Mouse (Mus musculus) megakaryocyte-erythroid progenitor cell, adult 5-6 weeks (primary cell): Measurements from ENCODE around the gene Ccdc172. TPM values are rescaled to one million over a fixed set of nuclear protein-coding genes. Genes with fewer than 3 reads are reported as not detected.

Source experiments
- ATAC-seq: replicated peaks from 2 replicates; pipeline ENCODE4 v1.8.0; 2016; ENCODE audit warnings: mild to moderate bottlenecking, inconsistent platforms; ENCODE audit not compliant: severe bottlenecking, poor library complexity, low FRiP score, low TSS enrichment
- total RNA-seq, 2 experiments: library from RNA; stranded (forward) in 1 of 2; stranded (reverse) in 1 of 2; fragments of 200-1000, 215-1000 nt in 1 of 2; fragments of >200 nt in 1 of 2; fragmentation: Nextera tagmentation in 1 of 2; gene quantifications; 2 replicates each; pipeline ENCODE4 v1.2.3; 2014 to 2017

Ccdc172 gene
- total RNA-seq (2014; fragmentation: Nextera tagmentation): not detected in 2 replicates
- not detected in 2 replicates for total RNA-seq (2017)

- no peak for ATAC-seq
Observed at GRCm38 (mm10) chr19:58511818-58512217, at the start of gene Ccdc172. TSS of gene Ccdc172 (plus strand) at chr19:58511993.

GRCm38 (mm10) chr19:58463755-58464154 is 48.0 kb upstream of the Ccdc172 start:
- no peak for ATAC-seq

GRCm38 (mm10) chr19:58468331-58468730 is 43.5 kb upstream of the Ccdc172 start:
- ATAC-seq: no peak

- 0 out of 2 replicates have a peak, but pooled peaks have one; percentile 71 for ATAC-seq
Observed at GRCm38 (mm10) chr19:58469421-58469820, 42.4 kb upstream of the Ccdc172 start.

- no peak for ATAC-seq
Observed at GRCm38 (mm10) chr19:58474251-58474650, 37.5 kb upstream of the Ccdc172 start.

GRCm38 (mm10) chr19:58482373-58482977 is 29.3 kb upstream of the Ccdc172 start:
- ATAC-seq: no peak

- ATAC-seq: no peak
Observed at GRCm38 (mm10) chr19:58486686-58487085, 25.1 kb upstream of the Ccdc172 start.

GRCm38 (mm10) chr19:58497106-58497505 is 14.7 kb upstream of the Ccdc172 start:
- no peak for ATAC-seq

- no peak for ATAC-seq
Observed at GRCm38 (mm10) chr19:58499420-58499966, 12.3 kb upstream of the Ccdc172 start.

- ATAC-seq: no peak
Observed at GRCm38 (mm10) chr19:58500049-58500448, 11.7 kb upstream of the Ccdc172 start.

GRCm38 (mm10) chr19:58521696-58522095 is 9.9 kb downstream of the Ccdc172 start:
- no peak for ATAC-seq

GRCm38 (mm10) chr19:58523736-58524394 is 12.1 kb downstream of the Ccdc172 start:
- ATAC-seq: no peak

- no peak for ATAC-seq
Observed at GRCm38 (mm10) chr19:58525457-58526239, 13.9 kb downstream of the Ccdc172 start.

- ATAC-seq: no peak
Observed at GRCm38 (mm10) chr19:58533077-58533476, 21.3 kb downstream of the Ccdc172 start.

GRCm38 (mm10) chr19:58536691-58537090 is 24.9 kb downstream of the Ccdc172 start:
- ATAC-seq: no peak

GRCm38 (mm10) chr19:58540396-58540795 is 28.6 kb downstream of the Ccdc172 start:
- ATAC-seq: no peak

- ATAC-seq: no peak
Observed at GRCm38 (mm10) chr19:58548367-58548766, 36.6 kb downstream of the Ccdc172 start.

- ATAC-seq: no peak
Observed at GRCm38 (mm10) chr19:58550489-58550888, 38.7 kb downstream of the Ccdc172 start.

GRCm38 (mm10) chr19:58550916-58551315 is 39.1 kb downstream of the Ccdc172 start:
- no peak for ATAC-seq

GRCm38 (mm10) chr19:58554974-58555373 is 43.2 kb downstream of the Ccdc172 start:
- ATAC-seq: no peak
